Mouse (Mus musculus) CH12.LX (cell line): ENCODE results near the gene B3galnt2. TPM values are rescaled to one million over a fixed set of nuclear protein-coding genes. Genes with fewer than 3 reads are reported as not detected.

Experiments used
- DNase-seq: peaks from one replicate; pipeline ENCODE4 v3.0.0-alpha.2; 2013; ENCODE audit errors: extremely low read depth
- H3K27ac ChIP-seq: 2 replicates; pipeline ENCODE4 v1.5.1; 2012; ENCODE audit warnings: low read depth, mild to moderate bottlenecking, control low read depth, moderate library complexity; ENCODE audit not compliant: insufficient read depth
- H3K27me3 ChIP-seq: replicated peaks from 2 replicates; pipeline ENCODE3; 2012; ENCODE audit warnings: inconsistent platforms
- H3K36me3 ChIP-seq, 2 experiments: replicated peaks in 1 of 2; 2 replicates each; pipeline versions ENCODE3 to v1.6.1; 2012; ENCODE audit warnings: inconsistent platforms in 1 of 2, low read length in 1 of 2, mild to moderate bottlenecking in 1 of 2, mixed read lengths in 1 of 2, moderate library complexity in 1 of 2; ENCODE audit not compliant: control insufficient read depth in 1 of 2, insufficient read depth in 1 of 2
- H3K4me1 ChIP-seq, 2 experiments: 2 replicates each; pipeline ENCODE4 v1.6.1; 2012; ENCODE audit warnings: inconsistent platforms in 1 of 2, moderate library complexity in 1 of 2; ENCODE audit not compliant: insufficient read depth in 2 of 2, control insufficient read depth in 1 of 2
- H3K4me2 ChIP-seq: 2 replicates; pipeline ENCODE4 v1.6.1; 2012; ENCODE audit warnings: low read depth, mild to moderate bottlenecking, control low read depth; ENCODE audit not compliant: poor library complexity, insufficient read depth, severe bottlenecking
- H3K4me3 ChIP-seq, 3 experiments: fragments of 150-350 bp in 1 of 3; sonication (generic) in 1 of 3; replicated peaks in 1 of 3; 2 replicates each; pipeline versions ENCODE3 to v1.5.1; 2011 to 2012; ENCODE audit warnings: low read depth in 2 of 3, low read length in 2 of 3, mild to moderate bottlenecking in 2 of 3, moderate library complexity in 2 of 3, control low read depth in 1 of 3, improper control_type of control experiment in 1 of 3, inconsistent platforms in 1 of 3, mixed read lengths in 1 of 3; ENCODE audit not compliant: poor library complexity in 1 of 3
- H3K79me2 ChIP-seq: replicated peaks from 2 replicates; pipeline ENCODE4 v1.6.1; 2012; ENCODE audit warnings: mild to moderate bottlenecking, moderate library complexity; ENCODE audit not compliant: control insufficient read depth, poor library complexity, insufficient read depth, severe bottlenecking; ENCODE audit errors: extremely low read depth
- H3K9ac ChIP-seq: 2 replicates; pipeline ENCODE4 v1.6.1; 2012; ENCODE audit warnings: low read depth, mild to moderate bottlenecking, control low read depth, moderate library complexity; ENCODE audit not compliant: insufficient read depth
- H3K9me3 ChIP-seq: replicated peaks from 2 replicates; pipeline ENCODE3; 2012; ENCODE audit warnings: low read length, inconsistent platforms, mixed read lengths
- BHLHE40 ChIP-seq: IDR thresholded peaks from 2 replicates; pipeline ENCODE4 v1.6.1; 2011; ENCODE audit warnings: mild to moderate bottlenecking, low read depth, low read length, improper control_type of control experiment
- CHD1 ChIP-seq: IDR thresholded peaks from 2 replicates; pipeline ENCODE4 v1.6.1; 2012; ENCODE audit warnings: low read depth, low read length, improper control_type of control experiment, inconsistent platforms
- CHD2 ChIP-seq: IDR thresholded peaks from 2 replicates; pipeline ENCODE4 v1.6.1; 2011; ENCODE audit warnings: low read length, improper control_type of control experiment
- ELF1 ChIP-seq: IDR thresholded peaks from 2 replicates; pipeline ENCODE4 v1.6.1; 2014; ENCODE audit warnings: low read depth, mild to moderate bottlenecking, inconsistent platforms, low read length, improper control_type of control experiment
- ETS1 ChIP-seq: conservative IDR thresholded peaks from 2 replicates; pipeline ENCODE4 v1.6.1; 2012; ENCODE audit warnings: low read depth, mild to moderate bottlenecking, inconsistent platforms, low read length, improper control_type of control experiment, moderate library complexity
- HCFC1 ChIP-seq: IDR thresholded peaks from 2 replicates; pipeline ENCODE4 v1.6.1; 2012; ENCODE audit warnings: low read depth, mild to moderate bottlenecking, inconsistent platforms, low read length, improper control_type of control experiment
- IRF4 ChIP-seq: IDR thresholded peaks from 2 replicates; pipeline ENCODE4 v1.6.1; 2014; ENCODE audit warnings: low read depth, mild to moderate bottlenecking, inconsistent platforms, low read length, improper control_type of control experiment
- JUND ChIP-seq: conservative IDR thresholded peaks from 2 replicates; pipeline ENCODE4 v1.6.1; 2011; ENCODE audit warnings: low read depth, low read length, improper control_type of control experiment
- KAT2A ChIP-seq: IDR thresholded peaks from 2 replicates; pipeline ENCODE4 v1.6.1; 2012; ENCODE audit warnings: low read length, improper control_type of control experiment, inconsistent platforms; ENCODE audit not compliant: insufficient replicate concordance
- MXI1 ChIP-seq: IDR thresholded peaks from 2 replicates; pipeline ENCODE4 v1.6.1; 2011; ENCODE audit warnings: mild to moderate bottlenecking, low read depth, low read length, improper control_type of control experiment
- NRF1 ChIP-seq: IDR thresholded peaks from 2 replicates; pipeline ENCODE4 v1.6.1; 2014; ENCODE audit warnings: low read depth, mild to moderate bottlenecking, inconsistent platforms, low read length, improper control_type of control experiment, moderate library complexity
- POLR2AphosphoS2 ChIP-seq: IDR thresholded peaks from 2 replicates; pipeline ENCODE4 v1.6.1; 2011; ENCODE audit warnings: low read depth, low read length, improper control_type of control experiment
- RCOR1 ChIP-seq: conservative IDR thresholded peaks from 2 replicates; pipeline ENCODE4 v1.6.1; 2012; ENCODE audit warnings: low read depth, mild to moderate bottlenecking, inconsistent platforms, low read length, improper control_type of control experiment
- TBP ChIP-seq: conservative IDR thresholded peaks from 2 replicates; pipeline ENCODE4 v1.6.1; 2011; ENCODE audit warnings: low read depth, low read length, improper control_type of control experiment
- TCF12 ChIP-seq: IDR thresholded peaks from 2 replicates; pipeline ENCODE4 v1.6.1; 2014; ENCODE audit warnings: low read depth, mild to moderate bottlenecking, inconsistent platforms, low read length, improper control_type of control experiment
- ZC3H11A ChIP-seq: IDR thresholded peaks from 2 replicates; pipeline ENCODE4 v1.6.1; 2012; ENCODE audit warnings: low read depth, mild to moderate bottlenecking, inconsistent platforms, low read length, improper control_type of control experiment
- ZMIZ1 ChIP-seq: IDR thresholded peaks from 2 replicates; pipeline ENCODE4 v1.6.1; 2012; ENCODE audit warnings: low read depth, mild to moderate bottlenecking, inconsistent platforms, low read length, improper control_type of control experiment
- ZNF384 ChIP-seq: IDR thresholded peaks from 2 replicates; pipeline ENCODE4 v1.6.1; 2012; ENCODE audit warnings: low read depth, low read length, improper control_type of control experiment, inconsistent platforms
- dilution Hi-C: fragments of 300-500 bp; cut with MboI; formaldehyde crosslinking; loops from 2 replicates; pipeline ENCODE4 v1.14.3; 2020; ENCODE audit warnings: low sequenced_read_pairs; ENCODE audit not compliant: extremely low pct_unique_long_range_greater_than_20kb, extremely low pct_ligation_motif_present
- in situ Hi-C: fragments of 300-500 bp; cut with MboI; formaldehyde crosslinking; loops from 3 replicates; pipeline ENCODE4 v1.14.3; 2019; ENCODE audit warnings: low sequenced_read_pairs, low pct_ligation_motif_present, low pct_unique_long_range_greater_than_20kb, mixed read lengths
- polyA plus RNA-seq: library from polyadenylated mRNA; unstranded; fragments of >175 nt; gene quantifications from 2 replicates; pipeline ENCODE4 v1.2.1, GENCODE M21; 2012; ENCODE audit warnings: low read depth; ENCODE audit not compliant: insufficient read length
- total RNA-seq, 2 experiments: library from RNA; depleted of rRNA; stranded (reverse); fragments of 300-350 nt in 1 of 2; fragments of >200 nt in 1 of 2; gene quantifications; 2 replicates each; pipeline ENCODE4 v1.2.3; 2012 to 2014

The B3galnt2 gene
- total and polyA plus RNA-seq, 3 experiments = 34.1 to 49.3 (median 48.3) TPM

GRCm38 (mm10) chr13:13989135-13989534 is 34.9 kb downstream of the B3galnt2 start:
- Histone ChIP-seq H3K4me1 (no peaks in the 10 kb centered on the region), H3K36me3 (peaks cover 33 to 78% of the 10 kb centered on the region in 2 experiments), H3K4me3 (no peak overlapping the region), H3K27ac (no peak overlapping the region), H3K9ac (no peak overlapping the region), H3K27me3 (no peaks in the 10 kb centered on the region), H3K4me2 (no peak overlapping the region), H3K9me3 (no peaks in the 10 kb centered on the region), H3K79me2 (no peaks in the 10 kb centered on the region)
- no peak for DNase-seq
- no peak for TF ChIP-seq JUND
- in situ Hi-C loops = no loop called here
- dilution Hi-C loops = no loop called here

DNA sequence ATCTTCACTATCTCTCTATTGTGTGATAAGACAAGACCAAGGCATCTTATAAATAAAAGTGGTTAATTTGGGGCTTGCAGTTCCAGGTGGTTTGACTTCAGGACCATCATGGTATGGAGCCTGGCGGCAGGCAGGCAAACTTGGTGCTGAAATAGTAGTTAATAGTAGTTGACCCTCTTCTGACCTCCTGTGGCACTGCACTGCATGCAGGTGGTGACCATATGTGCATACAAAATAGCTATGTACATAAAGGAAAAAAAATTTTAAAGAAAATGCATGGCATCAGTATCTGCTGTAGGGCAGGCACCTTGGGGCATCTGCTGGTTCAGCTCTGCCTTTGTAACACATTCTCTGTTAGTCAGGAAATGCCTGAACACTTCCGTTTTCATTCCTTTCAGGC is 36.1 kb downstream of the B3galnt2 start:
- Histone ChIP-seq H3K36me3 (peaks cover 41 to 82% of the 10 kb centered on the region in 2 experiments), H3K27me3 (no peaks in the 10 kb centered on the region), H3K9ac (no peak overlapping the region), H3K4me3 (no peak overlapping the region), H3K27ac (no peak overlapping the region), H3K4me2 (no peak overlapping the region), H3K4me1 (no peaks in the 10 kb centered on the region), H3K79me2 (no peaks in the 10 kb centered on the region), H3K9me3 (no peaks in the 10 kb centered on the region)
- dilution Hi-C loops (no loop called here), in situ Hi-C loops (no loop called here)
- no peak for TF ChIP-seq TCF12
- no peak for TF ChIP-seq BHLHE40
- DNase-seq = no peak

DNA sequence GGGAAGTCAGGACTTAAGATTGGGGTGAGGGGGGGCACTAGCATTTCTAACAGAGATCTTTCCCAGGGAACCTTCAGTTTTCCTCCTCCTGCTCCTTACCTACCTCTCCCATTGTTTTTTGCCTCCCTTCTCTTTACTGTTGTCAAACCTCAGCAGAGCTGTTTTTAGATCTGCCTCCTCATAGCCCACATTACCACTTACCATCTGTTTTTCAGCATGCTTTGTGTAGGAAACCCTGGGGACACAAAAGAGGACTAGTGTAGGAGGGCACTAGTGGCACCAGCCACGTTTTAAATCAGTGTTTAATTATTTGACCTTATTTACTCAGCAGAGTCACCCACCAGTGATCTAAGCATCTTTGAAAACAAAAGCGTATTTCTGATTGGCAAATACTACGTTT is 38.8 kb downstream of the B3galnt2 start:
- Histone ChIP-seq H3K27me3 (no peaks in the 10 kb centered on the region), H3K27ac (no peak overlapping the region), H3K4me2 (no peak overlapping the region), H3K36me3 (peaks cover 59 to 89% of the 10 kb centered on the region in 2 experiments)
- TF ChIP-seq POLR2AphosphoS2 = no peak
- TF ChIP-seq ELF1 = no peak
- no peak for TF ChIP-seq MXI1
- no peak for TF ChIP-seq TBP
- TF ChIP-seq ZMIZ1 = no peak
- TF ChIP-seq RCOR1 = no peak
- no peak for TF ChIP-seq ETS1
- TF ChIP-seq NRF1 = no peak
- no peak for TF ChIP-seq CHD2
- no peak for TF ChIP-seq JUND
- no peak for TF ChIP-seq ZNF384
- no peak for TF ChIP-seq IRF4
- TF ChIP-seq HCFC1 = no peak
- no peak for TF ChIP-seq CHD1
- TF ChIP-seq KAT2A = no peak
- no peak for TF ChIP-seq ZC3H11A
- no peak for TF ChIP-seq TCF12
- TF ChIP-seq, all 38 proteins: peak for 0
- Histone ChIP-seq H3K9ac (no peak overlapping the region), H3K9me3 (no peaks in the 10 kb centered on the region), H3K4me1 (no peaks in the 10 kb centered on the region), H3K4me3 (no peak overlapping the region), H3K79me2 (no peaks in the 10 kb centered on the region)
- DNase-seq = no peak
- in situ Hi-C loops = no loop called here
- dilution Hi-C loops = no loop called here
